Mouse (Mus musculus): ENCODE results near the gene Cldnd1.

Gene Cldnd1

DNA sequence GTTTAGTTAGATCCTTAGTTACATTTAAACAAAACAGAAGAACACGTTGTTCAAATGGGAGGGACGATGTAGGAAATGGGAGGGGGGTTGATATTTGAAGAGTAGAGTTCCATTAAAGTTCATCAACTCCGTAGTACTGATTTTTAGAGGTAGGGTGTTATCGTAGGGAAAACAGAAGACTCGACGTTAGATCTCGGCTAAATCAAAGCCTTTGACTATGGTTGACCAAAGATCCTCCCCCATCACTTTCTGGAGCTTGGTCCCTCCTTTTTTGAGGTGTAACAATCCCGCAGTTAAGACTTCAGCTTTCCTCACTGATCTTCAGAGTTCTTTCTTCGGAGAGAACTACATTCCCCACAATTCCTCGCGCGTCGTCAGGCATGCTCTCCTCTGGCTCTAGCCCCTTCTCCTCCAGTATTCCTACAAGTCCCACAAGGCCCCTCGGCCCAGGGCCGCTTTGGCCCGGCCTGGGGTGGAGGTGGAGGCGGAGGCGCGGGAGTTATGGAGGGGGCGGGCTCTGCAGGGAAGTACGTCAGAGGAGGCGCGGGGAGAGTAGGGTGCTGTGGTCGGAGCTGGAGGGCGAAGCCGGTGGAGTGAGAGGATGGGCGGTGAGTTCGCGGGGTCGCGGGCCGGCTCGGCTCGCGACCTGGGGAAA is at the start of gene Cldnd1:
Gene Cldnd1, plus strand, starts transcription at position 434 of the 655 bp plus-strand sequence.
- in situ Hi-C loops (cut with MboI; ENCODE audit: low sequenced_read_pairs) = no loop called here

- in situ Hi-C loops (cut with MboI; ENCODE audit: low sequenced_read_pairs) = no loop called here
Observed at GRCm38 (mm10) chr16:58678660-58679059, 49.0 kb upstream of the Cldnd1 start.

DNA sequence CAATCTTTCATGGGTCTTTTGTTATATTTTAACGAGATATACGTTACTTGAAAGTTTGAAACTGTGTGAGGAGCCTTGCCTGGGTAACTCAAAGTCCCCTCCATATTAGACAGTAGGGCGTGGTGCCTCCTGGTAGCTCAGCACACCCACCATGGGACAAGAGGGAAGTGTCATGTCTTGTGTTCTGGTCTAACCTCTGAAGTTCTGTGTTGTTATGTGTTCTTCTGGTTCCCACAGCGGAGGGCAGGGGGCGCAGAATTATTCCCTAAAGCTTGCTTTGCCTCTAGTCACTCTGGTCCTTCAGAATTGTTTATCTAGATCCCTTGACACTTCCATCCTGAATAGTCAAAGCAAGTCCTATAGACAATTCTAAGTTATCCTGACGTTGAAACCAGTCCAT is 45.7 kb upstream of the Cldnd1 start:
- in situ Hi-C loops (cut with MboI; ENCODE audit: low sequenced_read_pairs) = no loop called here

DNA sequence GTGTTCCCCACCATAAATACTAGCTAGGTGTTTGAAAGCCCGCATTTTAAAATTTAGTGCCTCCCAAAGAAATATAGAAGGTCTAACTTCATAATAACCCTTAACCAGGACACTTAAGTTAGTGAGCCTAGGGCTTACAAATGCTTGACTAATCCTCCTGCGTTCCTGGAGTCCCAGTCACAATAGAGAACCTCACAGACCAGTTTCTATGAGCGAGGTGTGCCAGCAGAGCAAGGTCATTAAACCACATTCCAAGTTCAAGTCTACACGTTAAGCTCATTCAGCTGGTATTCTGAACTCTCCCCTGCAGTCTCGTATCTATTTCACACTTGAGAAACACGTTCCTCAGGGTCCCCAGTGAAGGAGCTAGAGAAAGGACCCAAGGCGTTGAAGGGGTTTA is 44.8 kb upstream of the Cldnd1 start:
- in situ Hi-C loops (cut with MboI; ENCODE audit: low sequenced_read_pairs) = no loop called here

DNA sequence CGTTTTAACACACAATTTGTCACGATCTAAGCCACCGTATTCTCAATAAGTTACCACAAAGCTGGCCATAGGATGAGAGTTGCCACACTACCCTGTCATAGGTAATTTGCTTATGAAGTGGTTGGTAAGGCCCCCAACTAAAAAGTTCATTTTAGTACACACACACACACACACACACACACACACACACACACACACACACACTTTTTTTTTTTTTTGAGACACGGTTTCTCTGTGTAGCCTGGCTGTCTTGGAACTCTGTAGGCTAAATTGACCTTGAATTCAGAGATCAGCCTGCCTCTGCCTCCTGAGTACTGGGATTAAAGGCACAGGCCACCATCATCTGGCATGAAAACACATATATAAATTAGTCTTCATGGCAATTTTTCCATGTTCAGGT is 43.8 kb upstream of the Cldnd1 start:
- in situ Hi-C loops (cut with MboI; ENCODE audit: low sequenced_read_pairs) = no loop called here

- in situ Hi-C loops (cut with MboI; ENCODE audit: low sequenced_read_pairs) = no loop called here
Observed at GRCm38 (mm10) chr16:58684537-58684936, 43.2 kb upstream of the Cldnd1 start.

DNA sequence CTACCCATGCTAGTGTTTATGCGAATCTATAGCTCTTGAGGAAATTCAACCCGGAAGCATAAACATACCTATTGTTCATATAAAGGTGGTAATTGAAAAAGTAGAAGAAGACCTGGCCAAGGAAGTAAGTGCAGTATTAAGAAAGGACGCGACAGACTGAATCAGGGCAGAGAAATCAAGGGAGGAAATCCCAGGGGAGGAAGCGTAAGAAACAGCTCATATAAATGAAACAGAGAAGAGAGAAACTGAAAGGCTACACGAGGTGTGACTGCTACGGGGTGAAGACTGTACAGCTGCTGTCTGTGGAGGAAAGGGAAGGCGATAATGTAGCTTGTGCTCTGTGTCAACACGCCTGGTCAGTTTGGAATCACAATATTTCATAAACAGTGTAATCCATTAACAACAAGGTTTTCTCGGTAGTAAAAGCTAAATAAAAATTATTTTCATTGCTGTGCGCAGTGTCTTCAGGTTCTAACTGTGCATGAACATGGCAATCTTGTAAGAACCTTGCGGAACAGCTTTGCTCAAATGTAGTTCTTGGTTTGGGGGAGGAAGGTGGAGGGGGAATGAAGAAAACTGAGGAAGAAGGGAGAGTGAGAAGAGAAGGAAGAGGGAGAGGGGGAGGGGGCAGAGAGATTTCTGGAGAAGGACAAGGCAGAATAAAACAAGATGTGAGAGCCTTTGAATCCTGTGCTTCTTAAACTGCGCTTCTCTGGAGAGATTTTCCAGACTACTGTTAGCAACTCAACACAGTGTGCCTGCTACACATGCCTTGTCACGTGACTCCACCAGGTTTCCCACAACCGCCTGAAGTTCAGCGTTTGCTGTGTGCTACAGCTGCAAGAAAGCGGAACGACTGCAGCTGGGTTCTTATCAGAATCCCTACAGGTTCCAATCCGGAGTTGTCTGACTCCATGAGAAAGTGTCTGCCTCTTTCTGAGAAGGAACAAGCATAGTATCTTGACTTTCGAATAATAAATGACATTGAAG is 41.9 kb upstream of the Cldnd1 start:
- in situ Hi-C loops (cut with MboI; ENCODE audit: low sequenced_read_pairs) = no loop called here

- in situ Hi-C loops (cut with MboI; ENCODE audit: low sequenced_read_pairs) = no loop called here
Observed at GRCm38 (mm10) chr16:58688534-58688933, 39.2 kb upstream of the Cldnd1 start.

- in situ Hi-C loops (cut with MboI; ENCODE audit: low sequenced_read_pairs) = no loop called here
Observed at GRCm38 (mm10) chr16:58689555-58690169, 38.0 kb upstream of the Cldnd1 start.

DNA sequence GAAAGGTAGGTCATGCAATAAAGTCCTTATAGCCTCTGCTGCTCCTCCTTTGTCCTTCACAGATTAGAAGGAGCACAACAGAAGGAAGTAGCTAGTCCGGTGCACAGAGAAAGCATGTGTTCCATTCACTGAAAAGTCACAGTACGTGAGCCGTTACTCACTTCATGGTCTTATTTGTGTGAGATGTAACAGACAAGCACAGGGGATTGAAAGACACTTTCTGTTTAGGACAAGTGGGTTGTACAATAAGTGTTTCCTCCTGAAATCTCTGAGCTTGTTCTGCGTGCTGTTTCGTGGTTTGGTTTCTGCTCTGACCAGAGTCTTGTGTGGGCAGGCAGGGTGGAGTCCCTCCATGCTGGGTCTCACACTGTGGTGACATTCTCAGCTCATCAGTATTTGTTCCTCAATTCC is 37.4 kb upstream of the Cldnd1 start:
- in situ Hi-C loops (cut with MboI; ENCODE audit: low sequenced_read_pairs) = no loop called here

- in situ Hi-C loops (cut with MboI; ENCODE audit: low sequenced_read_pairs) = no loop called here
Observed at GRCm38 (mm10) chr16:58694091-58694490, 33.6 kb upstream of the Cldnd1 start.

DNA sequence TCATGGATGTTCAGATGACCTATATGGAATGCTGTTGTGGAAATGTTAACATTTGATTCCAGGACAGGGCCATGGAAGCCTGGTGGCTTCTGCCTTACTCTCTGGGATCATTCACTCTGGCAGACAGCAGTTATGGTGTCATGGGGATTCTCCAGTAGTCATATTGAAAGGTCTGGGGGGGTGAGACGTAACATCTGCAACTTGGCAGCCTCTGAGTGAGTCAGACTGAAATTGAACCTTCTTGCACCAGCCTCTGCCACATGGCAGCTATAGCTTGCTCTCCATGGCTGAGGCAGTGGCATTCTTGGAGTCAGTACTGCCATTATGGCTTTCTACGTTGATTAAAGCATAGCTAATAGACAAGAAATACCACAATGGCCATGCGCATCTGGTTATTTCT is 30.9 kb upstream of the Cldnd1 start:
- in situ Hi-C loops (cut with MboI; ENCODE audit: low sequenced_read_pairs) = no loop called here

GRCm38 (mm10) chr16:58697261-58697660 is 30.4 kb upstream of the Cldnd1 start:
- in situ Hi-C loops (cut with MboI; ENCODE audit: low sequenced_read_pairs) = no loop called here

DNA sequence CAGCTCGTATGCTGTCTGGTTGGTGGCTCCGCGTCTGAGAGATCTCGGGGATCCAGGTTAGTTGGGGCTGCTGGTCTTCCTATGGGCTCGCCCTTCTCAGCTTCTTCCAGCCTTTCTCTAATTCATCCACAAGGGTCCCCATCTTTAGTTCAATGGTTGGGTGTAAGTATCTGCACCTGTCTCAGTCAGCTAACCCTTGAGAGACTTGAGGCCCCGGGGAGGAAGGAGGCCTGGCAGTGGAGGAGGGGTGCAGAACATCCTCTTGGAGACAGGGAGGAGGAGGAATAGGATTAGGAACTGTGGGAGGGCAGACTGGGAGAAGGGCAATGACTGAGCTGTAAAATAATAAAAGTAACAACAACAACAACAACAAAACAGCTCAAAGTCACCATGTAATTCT is 27.5 kb upstream of the Cldnd1 start:
- in situ Hi-C loops (cut with MboI; ENCODE audit: low sequenced_read_pairs) = no loop called here

- in situ Hi-C loops (cut with MboI; ENCODE audit: low sequenced_read_pairs) = no loop called here
Observed at GRCm38 (mm10) chr16:58700816-58701424, 26.8 kb upstream of the Cldnd1 start.

DNA sequence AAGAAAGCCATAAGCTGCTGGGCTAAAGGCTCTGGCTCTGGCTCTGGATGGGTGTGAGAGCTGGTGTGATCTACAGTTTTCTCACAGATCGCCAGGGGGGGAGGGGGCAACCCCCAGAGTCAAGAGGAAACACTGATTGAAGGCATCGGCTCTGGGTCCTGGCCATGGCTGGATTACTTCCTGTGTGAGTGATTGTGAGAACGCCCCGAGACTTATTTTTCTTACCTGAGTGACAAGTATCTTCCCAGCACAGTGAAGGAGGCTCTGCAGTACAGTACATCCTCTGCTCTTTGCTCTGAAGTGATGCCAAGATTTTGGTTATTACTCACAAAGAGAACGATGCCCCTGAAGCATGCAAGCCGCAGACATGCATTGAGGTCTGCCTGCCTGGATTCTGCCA is 25.9 kb upstream of the Cldnd1 start:
- in situ Hi-C loops (cut with MboI; ENCODE audit: low sequenced_read_pairs) = no loop called here

DNA sequence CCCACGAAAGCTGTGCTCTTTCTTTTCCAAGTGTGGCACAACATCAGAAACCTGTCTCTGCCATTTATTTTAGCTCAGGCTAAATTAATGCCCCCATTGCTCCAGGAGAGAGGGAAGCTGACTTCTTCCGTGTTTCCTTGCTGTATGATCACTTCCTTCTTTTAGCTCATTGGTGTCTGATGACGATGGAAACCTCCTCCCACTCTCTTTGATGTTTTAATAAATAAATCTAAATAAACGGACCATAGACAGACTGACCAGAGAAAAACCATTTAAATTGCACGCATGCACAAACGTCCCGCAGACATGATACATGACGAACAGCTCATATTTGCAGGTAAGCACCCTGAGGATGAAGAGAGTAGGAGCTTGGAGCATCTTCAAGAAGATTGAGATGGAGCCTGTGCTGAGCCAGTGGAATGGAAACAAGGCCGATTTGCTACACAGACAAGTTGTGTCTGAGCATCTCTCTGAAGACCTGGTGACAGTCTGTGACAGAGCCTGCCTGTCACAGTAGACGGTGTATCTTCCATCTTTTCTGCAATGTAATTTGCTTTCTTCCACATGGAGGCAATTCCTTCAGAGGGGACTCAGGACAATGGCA is 25.3 kb upstream of the Cldnd1 start:
- in situ Hi-C loops (cut with MboI; ENCODE audit: low sequenced_read_pairs) = no loop called here

DNA sequence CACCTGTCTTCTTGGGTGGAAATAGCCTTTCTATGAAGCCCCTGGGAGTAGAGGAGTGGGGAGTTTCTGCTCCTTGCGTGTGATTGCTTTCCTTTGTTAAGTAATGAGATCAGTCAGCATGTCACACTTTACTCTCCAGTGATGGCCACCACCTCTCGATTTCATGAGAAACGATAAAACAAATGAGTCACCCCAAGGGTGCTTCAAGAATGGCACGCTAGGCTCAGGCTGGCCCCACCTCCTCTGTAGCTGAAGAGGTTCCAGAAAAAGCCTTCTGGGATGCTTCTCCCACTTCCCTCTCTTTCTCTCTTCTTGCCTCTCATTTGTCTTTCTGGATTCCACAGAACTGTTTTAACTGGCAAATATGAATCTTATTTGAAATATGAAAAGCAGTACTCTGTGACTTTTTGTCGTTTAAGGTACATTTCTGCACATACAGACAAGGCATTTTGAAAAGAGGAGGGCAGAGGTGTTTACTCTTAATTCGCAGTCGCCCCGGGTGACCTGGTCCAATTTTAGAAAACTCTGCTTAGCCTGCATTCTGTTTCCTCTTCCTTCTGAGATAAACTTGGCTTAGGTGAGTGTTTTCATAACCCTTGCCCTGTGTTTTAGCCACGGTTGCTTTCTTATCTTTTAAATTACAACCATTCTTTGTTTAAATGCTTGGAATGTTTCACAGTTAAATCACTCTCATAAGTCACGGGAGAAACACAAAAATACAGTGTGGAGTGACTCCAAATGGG is 24.2 kb upstream of the Cldnd1 start:
- in situ Hi-C loops (cut with MboI; ENCODE audit: low sequenced_read_pairs) = no loop called here

DNA sequence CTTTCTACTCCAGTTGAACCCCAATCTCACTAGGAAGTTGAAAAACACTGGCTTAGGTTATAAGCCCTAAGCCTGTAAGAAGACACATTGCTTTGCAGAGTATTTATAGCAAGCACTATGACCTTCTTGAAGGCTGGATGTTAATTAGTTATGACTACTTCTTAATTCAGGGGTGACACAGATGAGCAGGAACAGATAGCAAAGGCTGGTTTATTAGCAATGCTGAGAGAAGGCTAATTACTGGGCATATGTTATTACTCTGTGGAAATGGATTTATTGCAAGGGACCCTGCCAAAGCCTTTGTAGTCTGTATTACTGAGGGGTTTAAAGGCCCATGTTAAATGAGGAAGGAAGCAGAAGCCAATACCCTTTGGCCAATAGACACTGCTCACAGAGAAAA is 22.7 kb upstream of the Cldnd1 start:
- in situ Hi-C loops (cut with MboI; ENCODE audit: low sequenced_read_pairs) = no loop called here

DNA sequence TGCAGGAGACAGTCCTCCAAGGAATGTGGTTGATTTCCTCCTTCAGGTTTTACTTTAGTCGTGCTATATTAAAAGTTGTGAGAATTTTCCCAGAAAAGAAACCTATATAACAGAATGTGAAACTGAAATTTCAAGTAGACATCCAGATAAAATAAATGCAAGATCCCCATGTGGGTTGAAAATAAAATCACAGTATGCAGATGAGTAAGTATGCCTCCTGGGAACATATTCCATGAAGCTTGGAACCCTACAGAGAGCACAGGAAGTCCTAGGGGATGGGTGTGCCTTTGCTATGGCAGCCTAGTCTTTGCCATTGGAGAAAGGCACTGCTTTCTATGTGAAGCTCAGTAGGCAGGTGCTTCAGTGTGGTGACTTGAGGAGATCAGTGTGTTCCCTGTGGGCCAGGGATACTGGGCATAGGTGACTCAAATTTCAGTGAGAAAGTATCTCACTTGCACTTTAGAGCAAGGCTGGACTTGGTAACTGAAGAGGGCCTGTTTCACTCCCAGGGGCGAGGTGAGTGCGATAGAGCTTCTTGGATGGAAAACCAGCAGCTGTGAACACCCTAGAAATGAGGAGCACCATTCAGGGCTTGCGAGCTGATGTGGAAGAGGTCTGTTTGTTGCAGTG is 20.3 kb upstream of the Cldnd1 start:
- in situ Hi-C loops (cut with MboI; ENCODE audit: low sequenced_read_pairs) = no loop called here
